Mouse (Mus musculus) CH12.LX (cell line): Measurements from ENCODE around the gene AC131692.1. TPM values are rescaled to one million over a fixed set of nuclear protein-coding genes. Genes with fewer than 3 reads are reported as not detected.
A peak's percentile ranks its signal among the peaks of the same experiment; 100 is the strongest.

ENCODE experiments used
- DNase-seq: peaks from one replicate; pipeline ENCODE4 v3.0.0-alpha.2; 2013; ENCODE audit errors: extremely low read depth
- H3K27ac ChIP-seq: 2 replicates; pipeline ENCODE4 v1.5.1; 2012; ENCODE audit warnings: low read depth, mild to moderate bottlenecking, control low read depth, moderate library complexity; ENCODE audit not compliant: insufficient read depth
- H3K27me3 ChIP-seq: replicated peaks from 2 replicates; pipeline ENCODE3; 2012; ENCODE audit warnings: inconsistent platforms
- H3K36me3 ChIP-seq, 2 experiments: replicated peaks in 1 of 2; 2 replicates each; pipeline versions ENCODE3 to v1.6.1; 2012; ENCODE audit warnings: inconsistent platforms in 1 of 2, low read length in 1 of 2, mild to moderate bottlenecking in 1 of 2, mixed read lengths in 1 of 2, moderate library complexity in 1 of 2; ENCODE audit not compliant: control insufficient read depth in 1 of 2, insufficient read depth in 1 of 2
- H3K4me1 ChIP-seq, 2 experiments: 2 replicates each; pipeline ENCODE4 v1.6.1; 2012; ENCODE audit warnings: inconsistent platforms in 1 of 2, moderate library complexity in 1 of 2; ENCODE audit not compliant: insufficient read depth in 2 of 2, control insufficient read depth in 1 of 2
- H3K4me2 ChIP-seq: 2 replicates; pipeline ENCODE4 v1.6.1; 2012; ENCODE audit warnings: low read depth, mild to moderate bottlenecking, control low read depth; ENCODE audit not compliant: poor library complexity, insufficient read depth, severe bottlenecking
- H3K4me3 ChIP-seq, 3 experiments: fragments of 150-350 bp in 1 of 3; sonication (generic) in 1 of 3; replicated peaks in 1 of 3; 2 replicates each; pipeline versions ENCODE3 to v1.5.1; 2011 to 2012; ENCODE audit warnings: low read depth in 2 of 3, low read length in 2 of 3, mild to moderate bottlenecking in 2 of 3, moderate library complexity in 2 of 3, control low read depth in 1 of 3, improper control_type of control experiment in 1 of 3, inconsistent platforms in 1 of 3, mixed read lengths in 1 of 3; ENCODE audit not compliant: poor library complexity in 1 of 3
- H3K79me2 ChIP-seq: replicated peaks from 2 replicates; pipeline ENCODE4 v1.6.1; 2012; ENCODE audit warnings: mild to moderate bottlenecking, moderate library complexity; ENCODE audit not compliant: control insufficient read depth, poor library complexity, insufficient read depth, severe bottlenecking; ENCODE audit errors: extremely low read depth
- H3K9ac ChIP-seq: 2 replicates; pipeline ENCODE4 v1.6.1; 2012; ENCODE audit warnings: low read depth, mild to moderate bottlenecking, control low read depth, moderate library complexity; ENCODE audit not compliant: insufficient read depth
- H3K9me3 ChIP-seq: replicated peaks from 2 replicates; pipeline ENCODE3; 2012; ENCODE audit warnings: low read length, inconsistent platforms, mixed read lengths
- BHLHE40 ChIP-seq: IDR thresholded peaks from 2 replicates; pipeline ENCODE4 v1.6.1; 2011; ENCODE audit warnings: mild to moderate bottlenecking, low read depth, low read length, improper control_type of control experiment
- CHD1 ChIP-seq: IDR thresholded peaks from 2 replicates; pipeline ENCODE4 v1.6.1; 2012; ENCODE audit warnings: low read depth, low read length, improper control_type of control experiment, inconsistent platforms
- CHD2 ChIP-seq: IDR thresholded peaks from 2 replicates; pipeline ENCODE4 v1.6.1; 2011; ENCODE audit warnings: low read length, improper control_type of control experiment
- CTCF ChIP-seq, 2 experiments: IDR thresholded peaks in 1 of 2; conservative IDR thresholded peaks in 1 of 2; 2 replicates each; pipeline ENCODE4 v1.5.1; 2011 to 2012; ENCODE audit warnings: low read depth in 2 of 2, low read length in 2 of 2, improper control_type of control experiment in 1 of 2, inconsistent platforms in 1 of 2, mild to moderate bottlenecking in 1 of 2, moderate library complexity in 1 of 2
- E2F4 ChIP-seq: IDR thresholded peaks from 2 replicates; pipeline ENCODE4 v1.6.1; 2011; ENCODE audit warnings: low read depth, low read length, improper control_type of control experiment; ENCODE audit not compliant: insufficient replicate concordance
- ELF1 ChIP-seq: IDR thresholded peaks from 2 replicates; pipeline ENCODE4 v1.6.1; 2014; ENCODE audit warnings: low read depth, mild to moderate bottlenecking, inconsistent platforms, low read length, improper control_type of control experiment
- EP300 ChIP-seq: IDR thresholded peaks from 2 replicates; pipeline ENCODE4 v1.6.1; 2011; ENCODE audit warnings: low read length, improper control_type of control experiment
- ETS1 ChIP-seq: conservative IDR thresholded peaks from 2 replicates; pipeline ENCODE4 v1.6.1; 2012; ENCODE audit warnings: low read depth, mild to moderate bottlenecking, inconsistent platforms, low read length, improper control_type of control experiment, moderate library complexity
- GABPA ChIP-seq: IDR thresholded peaks from 2 replicates; pipeline ENCODE4 v1.6.1; 2012; ENCODE audit warnings: low read depth, low read length, improper control_type of control experiment, inconsistent platforms; ENCODE audit not compliant: insufficient replicate concordance
- HCFC1 ChIP-seq: IDR thresholded peaks from 2 replicates; pipeline ENCODE4 v1.6.1; 2012; ENCODE audit warnings: low read depth, mild to moderate bottlenecking, inconsistent platforms, low read length, improper control_type of control experiment
- IRF4 ChIP-seq: IDR thresholded peaks from 2 replicates; pipeline ENCODE4 v1.6.1; 2014; ENCODE audit warnings: low read depth, mild to moderate bottlenecking, inconsistent platforms, low read length, improper control_type of control experiment
- JUN ChIP-seq: IDR thresholded peaks from 2 replicates; pipeline ENCODE4 v1.6.1; 2011; ENCODE audit warnings: low read depth, mild to moderate bottlenecking, low read length, improper control_type of control experiment, moderate library complexity; ENCODE audit not compliant: insufficient read depth
- JUND ChIP-seq: conservative IDR thresholded peaks from 2 replicates; pipeline ENCODE4 v1.6.1; 2011; ENCODE audit warnings: low read depth, low read length, improper control_type of control experiment
- KAT2A ChIP-seq: IDR thresholded peaks from 2 replicates; pipeline ENCODE4 v1.6.1; 2012; ENCODE audit warnings: low read length, improper control_type of control experiment, inconsistent platforms; ENCODE audit not compliant: insufficient replicate concordance
- MAFK ChIP-seq: IDR thresholded peaks from 2 replicates; pipeline ENCODE4 v1.6.1; 2011; ENCODE audit warnings: low read length, improper control_type of control experiment; ENCODE audit not compliant: insufficient replicate concordance
- MAX ChIP-seq: IDR thresholded peaks from 2 replicates; pipeline ENCODE4 v1.6.1; 2011; ENCODE audit warnings: low read length, improper control_type of control experiment
- MAZ ChIP-seq: IDR thresholded peaks from 2 replicates; pipeline ENCODE4 v1.6.1; 2012; ENCODE audit warnings: low read depth, mild to moderate bottlenecking, inconsistent platforms, low read length, improper control_type of control experiment, moderate library complexity
- MEF2A ChIP-seq: IDR thresholded peaks from 2 replicates; pipeline ENCODE4 v1.6.1; 2014; ENCODE audit warnings: low read depth, mild to moderate bottlenecking, inconsistent platforms, low read length, improper control_type of control experiment, borderline replicate concordance
- MXI1 ChIP-seq: IDR thresholded peaks from 2 replicates; pipeline ENCODE4 v1.6.1; 2011; ENCODE audit warnings: mild to moderate bottlenecking, low read depth, low read length, improper control_type of control experiment
- MYC ChIP-seq: IDR thresholded peaks from 2 replicates; pipeline ENCODE4 v1.6.1; 2011; ENCODE audit warnings: low read depth, mild to moderate bottlenecking, improper control_type of control experiment, low read length
- NELFE ChIP-seq: IDR thresholded peaks from 2 replicates; pipeline ENCODE4 v1.6.1; 2011; ENCODE audit warnings: low read depth, low read length, improper control_type of control experiment
- NRF1 ChIP-seq: IDR thresholded peaks from 2 replicates; pipeline ENCODE4 v1.6.1; 2014; ENCODE audit warnings: low read depth, mild to moderate bottlenecking, inconsistent platforms, low read length, improper control_type of control experiment, moderate library complexity
- PAX5 ChIP-seq: IDR thresholded peaks from 2 replicates; pipeline ENCODE4 v1.6.1; 2012; ENCODE audit warnings: low read length, inconsistent platforms, mixed read lengths
- POLR2A ChIP-seq: IDR thresholded peaks from 2 replicates; pipeline ENCODE4 v1.6.1; 2011; ENCODE audit warnings: low read depth, mild to moderate bottlenecking, improper control_type of control experiment, low read length
- POLR2AphosphoS2 ChIP-seq: IDR thresholded peaks from 2 replicates; pipeline ENCODE4 v1.6.1; 2011; ENCODE audit warnings: low read depth, low read length, improper control_type of control experiment
- RAD21 ChIP-seq: IDR thresholded peaks from 2 replicates; pipeline ENCODE4 v1.6.1; 2011; ENCODE audit warnings: low read depth, mild to moderate bottlenecking, low read length, improper control_type of control experiment, moderate library complexity
- RCOR1 ChIP-seq: conservative IDR thresholded peaks from 2 replicates; pipeline ENCODE4 v1.6.1; 2012; ENCODE audit warnings: low read depth, mild to moderate bottlenecking, inconsistent platforms, low read length, improper control_type of control experiment
- SIN3A ChIP-seq: IDR thresholded peaks from 2 replicates; pipeline ENCODE4 v1.6.1; 2012; ENCODE audit warnings: low read length, improper control_type of control experiment, inconsistent platforms
- SMC3 ChIP-seq: IDR thresholded peaks from 2 replicates; pipeline ENCODE4 v1.6.1; 2011; ENCODE audit warnings: low read depth, low read length, improper control_type of control experiment
- TBP ChIP-seq: conservative IDR thresholded peaks from 2 replicates; pipeline ENCODE4 v1.6.1; 2011; ENCODE audit warnings: low read depth, low read length, improper control_type of control experiment
- TCF12 ChIP-seq: IDR thresholded peaks from 2 replicates; pipeline ENCODE4 v1.6.1; 2014; ENCODE audit warnings: low read depth, mild to moderate bottlenecking, inconsistent platforms, low read length, improper control_type of control experiment
- UBTF ChIP-seq: IDR thresholded peaks from 2 replicates; pipeline ENCODE4 v1.6.1; 2012; ENCODE audit warnings: low read depth, mild to moderate bottlenecking, inconsistent platforms, low read length, improper control_type of control experiment, moderate library complexity
- USF1 ChIP-seq: IDR thresholded peaks from 2 replicates; pipeline ENCODE4 v1.6.1; 2014; ENCODE audit warnings: low read depth, mild to moderate bottlenecking, inconsistent platforms, low read length, improper control_type of control experiment
- USF2 ChIP-seq: conservative IDR thresholded peaks from 2 replicates; pipeline ENCODE4 v1.6.1; 2011; ENCODE audit warnings: low read depth, low read length, improper control_type of control experiment
- ZC3H11A ChIP-seq: IDR thresholded peaks from 2 replicates; pipeline ENCODE4 v1.6.1; 2012; ENCODE audit warnings: low read depth, mild to moderate bottlenecking, inconsistent platforms, low read length, improper control_type of control experiment
- ZKSCAN1 ChIP-seq: IDR thresholded peaks from 2 replicates; pipeline ENCODE4 v1.6.1; 2012; ENCODE audit warnings: low read depth, inconsistent platforms, low read length, improper control_type of control experiment, borderline replicate concordance
- ZMIZ1 ChIP-seq: IDR thresholded peaks from 2 replicates; pipeline ENCODE4 v1.6.1; 2012; ENCODE audit warnings: low read depth, mild to moderate bottlenecking, inconsistent platforms, low read length, improper control_type of control experiment
- ZNF384 ChIP-seq: IDR thresholded peaks from 2 replicates; pipeline ENCODE4 v1.6.1; 2012; ENCODE audit warnings: low read depth, low read length, improper control_type of control experiment, inconsistent platforms
- dilution Hi-C: fragments of 300-500 bp; cut with MboI; formaldehyde crosslinking; loops from 2 replicates; pipeline ENCODE4 v1.14.3; 2020; ENCODE audit warnings: low sequenced_read_pairs; ENCODE audit not compliant: extremely low pct_unique_long_range_greater_than_20kb, extremely low pct_ligation_motif_present
- in situ Hi-C: fragments of 300-500 bp; cut with MboI; formaldehyde crosslinking; loops from 3 replicates; pipeline ENCODE4 v1.14.3; 2019; ENCODE audit warnings: low sequenced_read_pairs, low pct_ligation_motif_present, low pct_unique_long_range_greater_than_20kb, mixed read lengths
- polyA plus RNA-seq: library from polyadenylated mRNA; unstranded; fragments of >175 nt; gene quantifications from 2 replicates; pipeline ENCODE4 v1.2.1, GENCODE M21; 2012; ENCODE audit warnings: low read depth; ENCODE audit not compliant: insufficient read length
- total RNA-seq, 2 experiments: library from RNA; depleted of rRNA; stranded (reverse); fragments of 300-350 nt in 1 of 2; fragments of >200 nt in 1 of 2; gene quantifications; 2 replicates each; pipeline ENCODE4 v1.2.3; 2012 to 2014

Gene AC131692.1
- total and polyA plus RNA-seq, 3 experiments, result 0.74 to 4.7 (median 0.81) TPM

- Histone ChIP-seq H3K36me3 (peaks cover 58 to 75% of the 10 kb centered on the region in 2 experiments), H3K4me2 (peak overlapping the region; percentile 89), H3K4me3 (peak overlapping the region; percentile 90 to 98 (median 98)), H3K9ac (peak overlapping the region; percentile 94), H3K9me3 (no peaks in the 10 kb centered on the region), H3K79me2 (peaks cover 43% of the 10 kb centered on the region), H3K27ac (peak overlapping the region; percentile 66; the same call in 1 of the 2 replicates), H3K27me3 (no peaks in the 10 kb centered on the region), H3K4me1 (peaks cover 4 to 36% of the 10 kb centered on the region in 2 experiments)
- TF ChIP-seq CTCF (conservative IDR thresholded peaks at IDR 0.05 in 1 of 2, IDR thresholded peaks at IDR 0.05 in 1 of 2; ENCODE audit: low read depth in 2 of 2, low read length in 2 of 2) (no peak), TCF12 (no peak; the same call in 1 of the 2 replicates), KAT2A (no peak), POLR2AphosphoS2 (no peak), RCOR1 (no peak), SIN3A (no peak; the same call in 1 of the 2 replicates), ZC3H11A (no peak), ETS1 (no peak), ELF1 (peak; percentile 84), MEF2A (no peak), MYC (peak; percentile 64), NELFE (no peak), PAX5 (no peak), E2F4 (no peak), MXI1 (peak; percentile 26), UBTF (peak; percentile 34; the same call in 1 of the 2 replicates), CHD1 (no peak), SMC3 (no peak), MAZ (no peak), TBP (peak; percentile 81), ZNF384 (peak; percentile 99), MAFK (no peak), EP300 (no peak), ZKSCAN1 (no peak), JUN (no peak), POLR2A (peak; percentile 52), GABPA (no peak), NRF1 (no peak), HCFC1 (peak; percentile 43), RAD21 (no peak), JUND (no peak), USF2 (no peak), ZMIZ1 (no peak), IRF4 (peak; percentile 87), CHD2 (peak; percentile 86), BHLHE40 (no peak), MAX (no peak), USF1 (no peak)
- dilution Hi-C loops (no loop called here), in situ Hi-C loops (loop anchor here (5.0 kb wide), 1 partner anchor 37 kb away; no protein-coding TSS in a partner anchor)
- peak; percentile 93 for DNase-seq
These were observed 8.8 kb upstream of the AC131692.1 start for GRCm38 (mm10) chr19:6085417-6085879.
